Mouse (Mus musculus) thymus, postnatal 0 days (tissue): ENCODE data around the gene Wnt4. TPM values are rescaled to one million over a fixed set of nuclear protein-coding genes. Genes with fewer than 3 reads are reported as not detected.

Experiments used
- DNase-seq: peaks from one replicate; pipeline ENCODE4 v3.0.0-alpha.2; 2015; ENCODE audit warnings: low spot score
- polyA plus RNA-seq: library from polyadenylated mRNA; unstranded; fragments of >200 nt; fragmentation: Nextera tagmentation; extraction: Ambion mirVana; gene quantifications from 2 replicates; pipeline ENCODE4 v1.2.1, GENCODE M21; 2015

Wnt4 gene
- polyA plus RNA-seq, 1 experiment from 2014 or later: 11.7 TPM

GRCm38 (mm10) chr4:137305831-137306576 lies 28.7 kb downstream of the Wnt4 start:
- DNase-seq: no peak

DNA sequence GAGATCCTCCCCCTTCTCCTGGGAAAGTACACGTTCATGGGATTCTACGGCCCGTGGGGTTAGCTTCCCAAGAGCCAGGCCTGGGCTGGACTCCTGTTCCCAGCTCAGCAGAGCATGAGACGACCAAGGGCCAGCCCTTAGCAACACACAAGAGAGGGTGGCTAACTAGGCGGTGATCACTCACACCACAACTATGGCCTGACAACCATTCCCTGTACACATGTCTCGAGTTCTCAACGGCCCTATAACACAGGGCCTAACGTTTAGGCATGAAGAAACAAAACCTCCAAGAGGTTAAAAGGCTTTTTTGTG lies 29.2 kb downstream of the Wnt4 start:
- DNase-seq: no peak

GRCm38 (mm10) chr4:137306991-137307706 lies 29.9 kb downstream of the Wnt4 start:
- no peak for DNase-seq

DNA sequence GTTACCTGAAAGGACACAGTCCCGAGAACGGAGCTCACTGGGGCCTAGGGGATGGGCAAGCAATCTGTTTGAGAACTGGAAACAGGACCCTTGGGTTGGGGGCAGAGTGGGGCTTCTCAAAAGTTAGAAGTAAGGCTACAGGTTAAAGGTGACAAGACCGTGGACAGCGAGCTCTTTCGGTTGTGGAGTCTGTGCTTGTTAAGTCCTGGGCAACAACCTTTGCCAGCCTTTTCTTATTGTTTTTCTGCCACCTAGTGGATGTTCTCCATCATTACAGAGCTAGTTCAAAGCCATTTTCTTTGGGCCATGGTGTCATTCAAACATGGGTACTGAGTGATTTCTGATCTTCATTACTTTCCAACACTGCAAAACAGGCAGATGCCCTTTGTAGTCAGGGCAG lies 31.1 kb downstream of the Wnt4 start:
- DNase-seq: peak; percentile 62

DNA sequence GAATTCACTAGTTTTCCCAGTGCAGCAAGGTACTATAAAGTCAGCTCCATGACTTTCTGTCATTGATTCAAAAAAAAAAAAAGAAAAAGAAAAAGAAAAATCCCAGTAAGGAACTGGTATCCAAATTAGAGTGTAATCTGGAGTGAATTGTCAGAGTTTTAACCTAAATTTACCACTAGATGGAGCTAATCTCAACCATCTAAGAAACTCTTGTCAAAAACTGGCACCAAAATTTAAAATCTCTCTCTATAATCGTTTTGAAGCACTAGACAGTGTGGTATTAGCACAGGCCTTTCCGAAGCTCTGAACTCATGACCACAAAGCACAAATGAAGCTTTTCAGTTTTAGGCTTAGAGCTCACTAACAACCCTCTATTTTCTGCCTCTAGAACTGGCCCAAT lies 36.2 kb downstream of the Wnt4 start:
- peak; percentile 41 for DNase-seq

DNA sequence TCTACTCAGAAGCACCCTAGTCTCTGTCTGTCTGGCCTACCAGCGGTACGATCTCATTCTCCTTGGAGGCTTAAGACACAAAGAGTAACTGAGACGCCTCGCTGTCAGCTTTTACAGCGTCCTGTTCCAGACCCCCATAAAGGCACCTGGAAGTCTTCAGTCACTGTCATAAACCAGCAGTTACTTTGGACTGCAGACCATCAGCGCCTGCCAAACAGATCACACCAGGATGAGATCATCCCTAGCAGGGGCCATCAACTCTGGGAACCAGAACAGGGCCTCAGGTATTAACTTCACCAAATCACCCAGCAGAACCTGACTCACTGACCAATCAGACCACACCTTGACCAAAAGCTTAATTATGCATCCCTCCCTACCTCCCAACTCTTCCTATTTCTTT lies 37.3 kb downstream of the Wnt4 start:
- DNase-seq: no peak

DNA sequence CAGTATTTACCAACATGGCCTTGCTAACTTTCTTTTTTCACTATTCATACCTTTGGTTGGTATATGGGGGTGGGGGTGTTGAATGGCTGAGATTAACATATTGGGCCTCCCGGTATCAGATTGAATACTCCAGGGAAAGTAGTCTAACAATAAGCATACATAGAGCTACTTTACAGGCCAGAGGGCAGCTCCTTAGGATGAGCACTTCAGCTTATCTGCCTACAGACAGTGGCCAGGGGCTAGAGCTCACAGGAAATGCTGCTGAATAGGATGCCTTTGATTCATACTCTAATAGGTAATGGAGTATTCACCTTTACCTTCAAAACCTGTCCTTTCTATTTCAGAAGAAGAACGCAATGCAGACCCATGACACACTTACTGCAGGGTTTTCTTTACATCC lies 37.8 kb downstream of the Wnt4 start:
- DNase-seq: no peak

DNA sequence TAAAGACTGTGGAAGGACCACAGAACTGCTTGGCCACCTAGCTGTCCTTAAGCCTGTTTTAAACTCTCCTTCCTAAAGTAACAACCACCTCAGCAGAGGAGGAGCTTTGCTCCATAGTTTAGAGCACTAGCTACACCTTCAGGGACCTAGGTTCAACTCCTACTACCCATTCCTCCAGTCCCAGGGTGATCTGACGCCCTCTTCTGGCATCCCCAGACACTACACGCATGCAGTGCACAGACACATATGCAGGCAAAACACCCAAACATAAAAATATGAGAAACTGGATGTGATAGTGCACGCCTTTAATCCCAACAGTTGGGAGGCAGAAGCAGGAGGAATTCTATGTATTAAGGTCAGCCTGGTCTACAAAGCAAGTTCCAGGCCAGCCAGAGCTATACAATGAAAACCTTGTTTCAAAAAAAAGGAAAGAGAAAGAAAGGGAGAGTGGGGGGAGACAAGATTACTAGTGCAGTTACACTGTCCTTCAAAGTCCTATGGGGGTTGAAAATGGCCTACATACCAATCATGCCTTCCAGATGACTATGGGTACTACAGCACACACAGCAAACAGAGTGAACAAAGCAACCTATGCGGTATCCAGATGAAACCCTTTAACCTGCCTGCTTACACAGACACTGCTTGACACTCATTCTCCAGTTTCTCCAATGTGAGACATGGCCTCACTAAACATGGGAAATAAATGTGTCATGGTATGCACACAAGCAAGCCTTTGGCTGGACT lies 38.9 kb downstream of the Wnt4 start:
- DNase-seq: no peak

GRCm38 (mm10) chr4:137324926-137325325 lies 47.6 kb downstream of the Wnt4 start:
- no peak for DNase-seq

DNA sequence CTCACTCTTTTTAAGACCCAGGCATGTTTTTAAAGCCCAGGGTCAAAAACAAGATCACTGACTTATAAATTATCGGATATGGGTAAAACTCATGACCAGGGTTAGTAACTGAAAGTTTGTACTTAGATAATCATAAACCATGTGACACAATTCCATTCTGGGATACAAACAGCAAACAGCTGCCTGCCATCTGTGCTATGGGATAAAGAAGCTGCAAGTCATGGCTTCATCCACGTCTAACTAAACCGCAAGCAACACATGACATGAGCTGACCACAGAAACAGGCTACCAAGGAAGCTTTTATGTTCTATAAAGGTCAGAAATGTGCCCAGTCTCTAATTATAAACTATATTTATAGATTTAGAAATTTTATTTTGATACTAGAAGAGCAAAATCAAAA lies 49.2 kb downstream of the Wnt4 start:
- DNase-seq: no peak

DNA sequence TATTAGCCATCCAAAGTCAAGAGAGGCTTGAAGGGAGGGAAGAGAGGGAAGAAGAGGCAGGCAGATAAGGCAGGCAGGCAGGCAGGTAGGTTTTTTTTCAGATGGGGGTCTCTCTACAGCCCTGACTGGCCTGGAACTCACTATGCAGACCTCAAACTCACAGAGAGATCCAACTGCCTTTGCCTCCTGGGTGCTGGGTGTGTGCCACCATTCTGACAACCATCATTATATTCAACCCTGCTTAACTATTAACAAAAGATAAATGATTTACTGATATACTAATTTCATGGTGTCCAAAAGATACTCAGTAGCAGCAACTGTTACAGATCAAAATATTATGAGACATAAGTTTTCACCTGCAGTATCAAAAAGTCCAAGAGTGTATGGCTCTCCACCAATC lies 54.8 kb downstream of the Wnt4 start:
- no peak for DNase-seq

DNA sequence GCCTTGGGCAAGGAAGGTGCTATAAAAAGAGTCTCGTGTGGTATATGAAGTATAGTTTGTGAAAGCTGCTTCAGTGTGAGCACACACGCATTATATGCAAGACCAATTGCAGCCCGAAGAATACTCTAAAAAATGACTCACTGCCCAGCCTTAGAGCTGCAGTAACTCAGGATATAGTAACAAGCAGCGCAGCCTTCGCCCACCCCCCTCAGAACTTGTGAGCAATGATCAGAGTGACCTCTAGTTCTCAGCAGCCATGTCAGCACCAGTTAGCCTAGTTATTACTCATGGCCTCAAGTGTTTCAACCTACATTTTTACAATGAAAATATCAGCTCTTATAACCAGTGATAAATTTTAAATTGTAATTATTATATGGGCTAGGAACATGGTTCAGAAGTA lies 59.2 kb downstream of the Wnt4 start:
- DNase-seq: no peak

- no peak for DNase-seq
These were observed 62.1 kb downstream of the Wnt4 start for GRCm38 (mm10) chr4:137339415-137339814.

DNA sequence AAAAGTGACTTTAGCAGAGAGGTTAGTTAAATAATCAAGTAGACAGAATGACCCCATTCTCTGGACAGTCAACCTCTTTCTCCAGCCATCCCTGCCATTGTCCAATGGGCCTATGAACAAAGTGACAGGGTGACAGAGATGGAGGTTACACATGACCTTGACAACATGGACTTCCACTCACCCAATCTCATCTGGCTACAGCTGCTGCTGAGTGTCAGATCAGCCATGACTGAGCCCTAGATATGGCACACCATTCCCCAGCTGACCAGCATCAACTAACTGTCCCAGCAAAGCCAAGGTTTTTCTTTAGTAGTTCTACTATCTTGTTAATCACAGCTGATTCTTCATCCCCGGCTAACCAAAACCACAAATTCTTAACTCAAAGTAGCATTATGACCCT lies 65.5 kb downstream of the Wnt4 start:
- no peak for DNase-seq

DNA sequence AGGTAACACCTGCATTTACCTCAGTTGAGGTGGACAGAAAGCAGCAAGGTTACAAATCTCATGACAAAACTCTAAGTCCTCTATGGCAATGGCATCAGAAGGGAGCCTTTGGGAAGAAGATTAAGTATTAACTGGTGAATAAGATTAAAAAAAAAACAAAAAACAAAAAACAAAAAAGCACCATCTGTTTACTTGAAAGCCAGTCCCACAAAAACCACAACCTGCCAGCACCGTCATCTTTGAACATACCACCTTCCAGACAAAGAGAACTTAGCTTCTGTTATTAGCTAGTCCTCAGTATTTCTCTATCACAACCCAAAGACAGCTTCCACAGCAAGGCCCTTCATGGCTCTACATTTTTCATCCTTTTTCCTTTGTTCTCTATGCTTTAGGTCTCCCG lies 67.8 kb downstream of the Wnt4 start:
- peak; percentile 14 for DNase-seq

GRCm38 (mm10) chr4:137345790-137346189 lies 68.5 kb downstream of the Wnt4 start:
- peak; percentile 45 for DNase-seq

Other genes with a start within 250 kb of the Wnt4 start
- 2.8 and 3.0 TPM in 2 replicates for gene Zbtb40, start 228.7 kb upstream of the Wnt4 start, polyA plus RNA-seq
- 536 and 561 TPM in 2 replicates for gene Cdc42, start 80.2 kb downstream of the Wnt4 start, polyA plus RNA-seq
- gene Cela3a, start 132.3 kb downstream of the Wnt4 start, polyA plus RNA-seq: not detected in 2 replicates
- 0.40 TPM in 1 of 2 replicates, not detected in the other for gene Cela3b, start 153.1 kb downstream of the Wnt4 start, polyA plus RNA-seq
- not detected in 2 replicates for gene 1700013G24Rik, start 175.8 kb downstream of the Wnt4 start, polyA plus RNA-seq
- 4.0 and 4.1 TPM in 2 replicates for gene Hspg2, start 191.3 kb downstream of the Wnt4 start, polyA plus RNA-seq